Mouse (Mus musculus) retina, postnatal 7 days (tissue): Measurements from ENCODE around the gene Plekhg3.
A peak's percentile ranks its signal among the peaks of the same experiment; 100 is the strongest.

Experiments
- DNase-seq: peaks from one replicate; pipeline ENCODE4 v3.0.0-alpha.2; 2012; ENCODE audit warnings: low read depth, low spot score

Gene Plekhg3

DNA sequence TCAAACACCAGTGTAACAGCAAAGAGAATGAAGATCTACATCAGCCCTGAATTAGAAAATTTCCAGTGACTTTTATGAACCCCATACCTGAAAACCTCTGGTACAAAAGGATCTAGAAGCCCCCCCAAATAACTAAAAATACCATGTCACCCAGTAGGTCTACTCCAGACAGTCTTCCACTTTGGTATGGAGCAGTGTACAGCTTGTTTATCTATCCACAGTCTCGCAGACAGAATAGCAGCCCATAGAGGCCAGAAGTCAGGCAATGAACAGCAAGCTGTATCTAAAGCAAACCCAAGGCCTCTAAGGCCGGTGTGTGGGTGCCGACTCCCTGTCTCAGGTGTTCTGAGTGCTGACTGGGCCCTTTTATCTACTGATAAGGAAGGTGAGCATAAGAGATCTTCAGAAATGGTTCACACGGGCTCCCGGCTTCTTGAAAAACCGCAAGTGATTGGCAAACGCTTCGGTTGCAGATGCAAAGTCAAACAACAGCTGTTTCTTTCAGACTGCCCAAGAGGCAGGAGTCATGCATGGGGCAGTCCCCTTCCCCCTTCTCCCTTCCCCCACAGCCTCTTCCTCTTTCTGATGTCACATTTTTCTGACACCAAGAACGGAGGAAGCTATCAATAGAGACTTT is 3.3 kb upstream of the Plekhg3 start:
- no peak for DNase-seq

DNA sequence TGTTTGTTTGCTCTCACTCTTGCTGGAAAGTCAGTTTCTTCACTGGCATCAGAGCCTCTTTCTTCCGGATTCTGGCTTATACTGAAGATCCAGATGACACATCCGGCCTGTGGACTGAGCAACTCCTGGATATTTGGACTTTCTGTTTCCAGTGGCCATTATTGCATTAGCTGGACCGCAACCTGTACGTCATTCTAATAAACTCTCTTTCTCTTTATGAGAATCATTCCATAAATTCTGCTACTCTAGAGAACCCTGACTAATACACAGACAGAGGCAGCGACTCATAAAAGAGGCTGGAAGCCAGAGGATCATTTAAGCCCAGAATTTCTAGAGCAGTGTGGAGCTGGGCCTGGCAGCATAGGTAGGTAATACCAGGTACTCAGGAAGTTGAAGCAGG is 1.9 kb upstream of the Plekhg3 start:
- DNase-seq, result no peak

DNA sequence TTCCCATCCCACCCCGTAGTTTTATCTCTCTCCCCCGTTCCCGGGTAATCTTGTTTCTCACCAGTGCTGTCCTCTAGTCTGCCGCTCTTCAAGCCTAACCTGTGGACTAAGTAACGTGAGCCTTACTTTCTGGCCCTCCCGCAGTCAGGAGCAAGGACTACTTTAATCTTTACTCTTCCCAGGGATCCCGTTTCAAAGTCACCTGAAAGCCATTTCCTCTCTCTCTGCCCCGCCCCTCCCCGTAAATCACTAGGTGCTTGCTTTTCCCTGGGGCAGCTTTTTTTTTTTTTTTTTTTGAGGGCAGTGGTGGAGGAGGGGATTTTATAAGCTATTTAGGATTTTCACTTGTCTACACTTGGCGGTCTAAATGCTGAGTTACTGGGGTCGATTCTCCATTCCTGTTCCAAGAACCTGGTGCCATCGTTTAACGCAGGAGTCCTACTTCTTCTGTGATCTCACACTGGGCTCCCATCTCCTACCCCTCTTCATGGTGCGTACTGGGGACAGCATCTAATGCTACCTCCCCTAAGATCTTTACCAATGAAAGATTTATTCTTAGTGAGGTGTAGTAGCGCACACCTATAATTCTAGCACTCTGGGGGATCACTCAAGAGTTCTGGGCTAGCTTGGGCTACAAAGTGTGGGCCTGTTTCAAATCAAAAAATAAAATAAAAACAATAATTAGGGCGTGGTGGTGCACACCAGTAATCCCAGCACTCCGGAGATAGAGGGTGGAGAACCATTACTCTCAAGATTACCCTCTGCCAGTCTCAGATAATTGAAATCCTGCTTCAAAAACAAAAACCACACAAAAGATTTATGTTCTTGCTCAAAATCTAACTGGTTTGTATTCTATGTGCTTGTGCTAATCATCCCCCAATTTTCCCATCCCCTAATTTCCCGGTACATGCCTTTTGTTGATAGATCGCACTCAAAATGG is 1.6 kb downstream of the Plekhg3 start:
- no peak for DNase-seq

DNA sequence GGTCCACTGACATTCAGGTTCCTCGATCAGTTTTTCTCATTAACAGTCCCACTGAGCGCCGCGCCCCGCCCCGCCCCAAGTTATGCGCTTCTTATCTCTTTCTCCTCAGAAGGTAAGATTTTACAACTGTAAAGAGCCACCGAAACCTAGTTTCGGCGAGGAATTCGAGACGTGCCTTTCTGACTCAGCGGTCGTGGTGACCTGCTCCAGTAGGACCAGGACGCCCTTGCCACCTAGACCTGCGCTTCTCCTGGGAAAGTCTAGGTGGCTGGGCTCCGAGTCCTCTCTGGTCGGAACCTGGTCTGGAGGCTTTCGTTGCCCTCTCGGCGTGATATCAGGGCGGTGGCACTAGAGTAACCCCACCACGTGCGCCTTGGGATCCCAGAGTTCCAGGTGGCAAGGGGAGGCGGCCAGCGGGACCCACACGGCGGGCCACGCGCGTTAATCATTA is 2.3 kb downstream of the Plekhg3 start:
- no peak for DNase-seq

DNA sequence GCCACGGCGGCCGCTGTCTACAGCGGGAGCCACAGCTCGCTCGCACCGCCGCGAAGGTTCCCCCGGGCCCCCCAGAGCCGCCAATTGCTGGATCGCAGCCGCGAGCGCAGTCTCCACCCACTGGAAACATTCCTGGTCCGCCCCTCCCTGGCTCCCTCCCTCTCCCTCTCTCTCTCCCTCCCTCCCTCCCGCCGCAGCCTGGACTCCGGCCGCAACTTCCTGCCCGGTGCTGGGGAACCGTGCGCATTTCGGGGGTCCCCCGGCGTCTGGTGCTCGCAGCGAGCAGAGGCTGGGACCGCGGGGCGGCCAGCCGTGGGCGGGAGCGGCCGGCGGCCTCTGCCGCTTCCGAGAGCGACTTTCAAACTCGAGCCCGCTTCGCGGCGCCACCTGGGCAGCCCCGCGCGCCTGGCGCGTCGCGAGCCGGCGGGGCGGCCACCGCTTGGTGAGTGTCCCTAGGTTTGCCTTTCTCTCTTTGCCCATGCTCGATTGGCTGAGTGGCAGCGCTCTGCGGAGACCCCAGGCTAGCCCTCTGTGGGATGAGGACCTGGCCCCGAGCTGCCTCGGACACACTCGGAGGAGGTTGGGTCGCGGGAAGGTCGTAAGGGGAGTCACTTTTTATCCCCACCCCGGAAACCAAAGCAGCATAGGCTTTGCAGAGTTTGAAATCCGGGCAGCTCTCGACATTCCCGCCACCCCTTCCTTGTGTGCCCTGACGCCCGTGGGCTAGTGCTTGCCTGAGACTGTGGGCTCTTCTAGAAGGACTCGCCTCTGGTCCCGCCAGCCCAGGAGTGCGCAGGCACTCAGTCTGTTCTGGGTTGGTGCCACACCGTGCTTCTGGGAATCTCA is 2.9 kb downstream of the Plekhg3 start:
- no peak for DNase-seq

DNA sequence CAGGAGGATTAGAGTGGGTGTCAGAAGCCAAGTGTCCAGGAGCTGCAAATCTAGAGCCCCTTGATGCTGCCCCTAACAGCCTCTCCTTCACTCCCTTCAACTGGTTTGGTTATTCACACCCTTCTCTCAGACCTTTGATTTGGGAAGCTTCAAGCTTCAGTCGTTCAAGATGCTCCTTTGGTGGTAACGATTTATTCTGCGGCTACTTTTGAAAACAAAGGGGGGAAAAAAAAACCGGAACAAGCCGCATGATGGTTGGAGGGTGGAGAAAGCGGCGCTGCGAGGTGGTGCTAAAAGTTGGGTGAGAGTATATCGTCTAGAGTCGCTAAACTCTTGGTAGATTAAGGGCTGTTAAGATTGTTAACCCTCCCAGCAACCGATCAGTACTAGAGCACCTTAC is 3.5 kb downstream of the Plekhg3 start:
- DNase-seq, result no peak

DNA sequence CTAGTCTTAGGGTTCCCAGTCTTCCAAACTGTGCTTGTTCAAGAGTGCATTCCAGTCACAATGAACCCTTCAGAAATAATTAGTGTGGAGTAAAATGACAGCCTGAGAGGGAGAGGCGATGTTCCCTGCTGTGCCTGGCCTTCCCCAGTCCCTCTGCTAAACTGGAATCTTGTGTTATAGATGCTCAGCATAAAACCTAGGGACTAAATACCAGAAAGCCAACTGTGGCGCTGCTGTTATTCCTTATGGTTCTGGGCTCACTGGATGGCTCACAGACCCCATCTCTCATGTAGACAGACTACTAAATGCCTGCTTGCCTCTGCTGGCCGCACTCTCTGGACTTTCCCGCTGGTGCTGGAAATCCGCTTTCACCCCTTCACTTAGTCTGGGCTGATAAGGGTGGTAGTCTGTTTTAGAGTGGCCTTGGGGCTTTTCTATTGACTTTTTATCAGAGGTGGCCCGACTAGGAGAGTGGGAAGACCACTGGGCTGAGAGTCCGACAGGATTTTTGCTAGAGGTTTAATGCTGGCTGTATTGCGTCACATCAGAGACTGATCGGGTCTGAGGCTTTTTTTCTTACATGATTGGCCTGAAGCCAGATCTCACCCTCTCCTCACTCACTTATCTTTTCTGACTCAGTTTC is 4.1 kb downstream of the Plekhg3 start:
- no peak for DNase-seq

DNA sequence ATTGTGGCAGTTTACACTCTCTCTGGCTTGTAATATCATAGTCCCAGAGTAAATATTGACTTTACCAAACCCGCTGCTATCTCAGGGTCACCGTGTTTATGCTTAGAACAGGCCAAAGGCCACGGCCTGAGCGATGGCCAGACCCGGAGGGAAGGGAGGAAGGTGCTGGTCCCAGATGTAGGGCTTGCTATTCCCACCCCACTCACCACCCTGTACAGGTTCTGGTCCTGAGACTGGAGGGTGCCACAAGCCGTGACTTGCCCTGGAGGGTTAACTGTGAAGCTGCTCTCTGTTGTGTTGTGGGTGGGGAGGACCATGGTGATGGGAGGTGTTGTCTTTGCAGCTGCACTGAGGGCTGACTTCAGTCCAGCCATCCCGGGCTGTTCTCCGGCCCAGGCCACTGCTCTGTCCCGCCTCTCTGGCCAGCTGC is 4.8 kb downstream of the Plekhg3 start:
- DNase-seq, result no peak

DNA sequence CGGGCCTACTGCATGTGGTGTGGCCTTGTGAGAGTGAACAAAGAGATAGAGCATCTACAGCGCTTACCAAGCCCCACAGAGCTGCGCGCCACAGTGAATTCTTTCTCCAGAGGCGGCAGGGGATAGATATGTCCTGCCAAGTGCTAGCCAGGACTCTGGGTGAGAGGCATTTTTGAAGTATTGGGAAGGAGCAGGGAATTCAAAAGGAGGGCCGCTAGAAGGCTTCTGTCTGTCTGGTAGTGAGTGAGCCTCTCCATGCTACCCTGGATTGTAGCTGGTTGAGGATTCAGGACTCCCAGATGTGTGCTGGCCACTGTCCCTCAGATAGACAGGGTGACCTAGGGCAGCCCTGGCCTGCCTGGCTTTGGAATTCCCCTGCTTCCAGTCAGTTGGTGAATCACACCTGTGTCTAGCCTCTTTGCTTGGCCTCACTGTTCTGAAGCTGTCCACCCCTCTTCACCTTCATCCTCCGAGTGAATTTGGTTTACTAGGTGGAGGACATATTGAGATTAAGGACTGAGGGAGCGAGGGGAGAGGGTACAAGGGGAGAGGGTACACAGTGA is 6.0 kb downstream of the Plekhg3 start:
- DNase-seq, result no peak

DNA sequence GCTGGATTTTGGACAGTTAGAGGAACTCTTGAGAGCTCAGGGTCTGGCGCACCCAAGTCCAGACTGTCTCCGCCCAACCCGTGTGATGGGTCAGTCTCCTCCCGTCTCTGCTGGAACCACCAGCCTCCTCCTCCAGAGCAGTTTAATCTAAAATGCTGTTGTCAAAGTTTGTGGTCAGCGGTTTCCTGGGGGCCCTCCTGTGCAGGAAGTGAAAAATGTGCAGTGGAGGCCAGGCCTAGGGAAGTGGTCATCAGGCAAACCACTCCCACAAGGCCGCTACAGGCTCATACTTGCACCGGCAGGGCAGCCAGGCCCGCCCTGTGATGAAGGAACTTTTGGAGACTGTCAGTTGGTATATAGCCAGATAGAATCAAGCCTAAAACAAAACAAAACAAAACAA is 6.7 kb downstream of the Plekhg3 start:
- no peak for DNase-seq

DNA sequence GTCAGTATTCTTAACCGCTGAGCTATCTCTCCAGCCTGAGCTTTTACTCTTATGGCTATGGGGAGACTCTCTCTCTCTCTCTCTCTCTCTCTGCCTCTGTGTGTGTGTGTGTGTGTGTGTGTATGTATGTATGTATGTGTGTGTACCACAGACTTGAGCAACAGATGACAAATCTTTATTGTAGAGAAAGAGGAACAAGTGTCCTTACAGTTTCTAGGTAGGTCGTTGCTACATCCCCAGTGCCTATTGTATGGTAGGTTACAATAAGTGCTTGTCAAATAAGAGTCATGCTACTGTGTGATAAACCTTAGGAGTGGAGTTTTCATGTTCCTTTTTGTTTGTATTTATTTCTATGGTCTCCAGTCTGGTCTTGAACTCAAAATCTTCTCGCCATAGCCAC is 9.5 kb downstream of the Plekhg3 start:
- DNase-seq, result no peak

DNA sequence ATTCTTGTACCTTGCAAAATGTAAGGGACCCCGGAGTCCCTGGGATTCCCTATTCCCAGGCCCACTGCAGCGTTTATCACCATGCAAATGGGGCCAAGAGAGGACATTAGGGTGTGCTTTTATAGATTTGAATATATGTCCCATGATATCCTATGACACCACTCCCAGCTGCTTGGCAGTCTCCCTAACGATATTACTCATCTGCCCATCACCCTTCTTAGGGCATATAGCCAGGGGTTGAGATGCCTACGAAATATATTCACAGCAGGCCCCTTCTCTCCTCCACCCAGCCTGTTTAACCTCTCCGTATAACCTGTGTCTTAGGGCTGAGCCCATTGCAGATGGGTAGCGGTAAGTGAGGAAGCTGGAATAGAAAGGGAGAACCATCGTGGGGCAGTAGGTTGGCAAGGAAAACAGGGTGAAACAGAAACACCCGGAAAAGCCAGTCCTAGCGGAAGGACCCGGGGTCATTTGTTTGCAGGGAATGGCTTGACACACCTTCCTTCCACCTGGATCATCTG is 10.1 kb downstream of the Plekhg3 start:
- DNase-seq, result no peak

DNA sequence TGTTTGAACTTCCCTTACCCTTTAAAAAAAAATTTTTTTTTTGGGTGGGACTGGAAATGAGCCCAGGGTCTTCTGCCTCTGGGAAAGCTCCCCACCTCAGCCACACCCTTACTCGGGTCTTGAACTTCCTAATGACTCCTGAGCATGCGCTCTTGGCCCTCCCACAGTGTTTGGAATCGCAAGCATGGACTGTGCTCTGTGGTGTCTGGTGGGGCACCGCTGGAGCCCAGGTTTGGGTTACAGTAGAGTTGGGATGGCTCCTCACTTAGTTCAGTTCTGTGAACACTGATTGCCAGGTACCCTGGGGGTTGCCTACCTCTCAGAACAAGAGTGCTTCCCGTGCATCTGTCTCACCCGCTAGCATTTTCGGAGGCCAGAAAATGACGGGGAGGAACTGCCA is 10.8 kb downstream of the Plekhg3 start:
- no peak for DNase-seq

DNA sequence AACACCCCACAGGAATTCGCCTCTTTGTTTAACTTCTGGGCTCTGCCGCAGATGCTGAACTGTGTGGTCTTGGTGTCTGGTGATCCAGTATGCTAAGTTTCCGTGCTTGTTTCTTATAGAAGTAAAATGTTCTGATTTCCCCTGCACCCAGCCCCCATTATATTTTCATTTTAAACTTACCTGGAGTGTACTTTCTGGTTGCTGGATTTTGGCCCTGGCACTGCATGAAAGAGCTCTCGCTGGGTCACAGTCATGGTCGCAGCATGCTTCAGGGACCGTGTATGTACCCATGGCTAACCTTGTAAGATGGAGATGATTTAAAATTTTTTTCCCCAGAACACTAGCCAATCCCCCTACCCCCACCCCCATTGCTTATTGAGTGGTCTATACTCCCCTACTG is 11.2 kb downstream of the Plekhg3 start:
- DNase-seq, result no peak

DNA sequence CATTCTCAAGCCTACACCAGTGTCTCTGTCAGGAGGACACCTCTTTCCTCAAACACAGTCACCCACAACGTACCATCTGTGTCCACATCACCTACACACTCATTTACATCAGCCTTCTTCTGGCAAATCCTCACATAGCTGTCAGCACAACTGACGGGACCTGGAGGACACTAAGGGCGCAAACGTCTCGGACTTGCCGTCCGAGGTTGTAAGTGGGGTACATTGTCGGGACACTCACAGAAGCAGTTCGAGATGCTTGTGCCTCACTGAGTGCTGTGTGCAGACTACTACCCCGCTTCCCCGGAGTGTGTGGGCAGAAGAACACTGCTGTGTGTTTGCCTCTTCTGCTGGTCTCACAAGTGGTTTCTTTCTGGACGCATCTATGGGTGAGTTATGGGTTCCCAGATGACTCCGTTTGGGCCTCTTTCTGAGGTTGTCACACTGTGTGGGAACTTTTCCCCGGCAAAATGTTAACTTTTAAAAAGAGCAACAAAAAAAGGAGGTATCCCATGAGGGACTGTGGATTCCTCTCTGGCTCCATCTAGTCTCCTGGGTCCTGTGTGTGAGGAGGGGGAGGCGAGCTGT is 15.2 kb downstream of the Plekhg3 start:
- DNase-seq, result no peak

DNA sequence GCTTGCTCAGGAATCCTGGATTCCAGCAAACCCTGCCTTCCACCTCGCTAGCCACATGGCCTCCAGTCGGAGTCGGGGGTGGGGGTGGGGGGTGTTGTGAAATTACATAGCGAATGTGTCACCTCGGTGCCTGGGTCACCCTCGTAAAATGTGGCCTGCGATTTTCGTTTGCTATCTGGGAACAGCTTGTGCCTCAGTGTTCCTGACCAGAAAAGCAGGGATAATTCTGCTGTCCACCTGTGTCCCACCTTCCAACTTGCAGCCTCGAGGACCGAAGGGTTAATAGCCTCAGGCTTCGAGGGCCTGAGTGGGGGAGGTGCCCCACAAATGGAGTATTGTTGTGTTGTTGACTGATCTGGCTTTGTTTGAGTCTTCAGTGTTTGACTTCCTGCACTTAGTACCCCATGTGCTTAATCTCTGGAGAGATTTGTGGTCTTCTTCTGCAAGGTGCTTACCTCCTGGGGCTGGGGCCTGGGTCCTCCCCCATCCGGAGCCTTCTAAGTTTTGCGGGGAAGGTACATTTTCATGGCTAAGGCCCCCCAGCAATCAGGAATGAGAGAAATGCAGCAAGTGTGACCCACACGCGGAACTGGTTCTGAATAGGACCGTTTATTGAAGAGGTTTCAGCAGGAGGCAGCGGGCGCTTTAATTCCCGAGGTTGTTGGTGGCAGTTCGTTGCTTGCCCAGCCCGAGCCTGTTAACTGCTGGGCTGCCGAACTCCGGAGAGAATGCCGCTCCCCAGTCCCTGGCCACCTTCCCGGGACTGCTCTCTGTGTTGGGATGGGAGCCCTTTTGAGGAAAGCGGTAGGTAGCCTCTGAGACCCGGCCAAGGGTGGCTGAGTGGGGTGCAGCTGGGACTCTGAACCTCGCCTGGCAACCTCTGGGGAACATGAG is 15.9 kb downstream of the Plekhg3 start:
- DNase-seq, result no peak

DNA sequence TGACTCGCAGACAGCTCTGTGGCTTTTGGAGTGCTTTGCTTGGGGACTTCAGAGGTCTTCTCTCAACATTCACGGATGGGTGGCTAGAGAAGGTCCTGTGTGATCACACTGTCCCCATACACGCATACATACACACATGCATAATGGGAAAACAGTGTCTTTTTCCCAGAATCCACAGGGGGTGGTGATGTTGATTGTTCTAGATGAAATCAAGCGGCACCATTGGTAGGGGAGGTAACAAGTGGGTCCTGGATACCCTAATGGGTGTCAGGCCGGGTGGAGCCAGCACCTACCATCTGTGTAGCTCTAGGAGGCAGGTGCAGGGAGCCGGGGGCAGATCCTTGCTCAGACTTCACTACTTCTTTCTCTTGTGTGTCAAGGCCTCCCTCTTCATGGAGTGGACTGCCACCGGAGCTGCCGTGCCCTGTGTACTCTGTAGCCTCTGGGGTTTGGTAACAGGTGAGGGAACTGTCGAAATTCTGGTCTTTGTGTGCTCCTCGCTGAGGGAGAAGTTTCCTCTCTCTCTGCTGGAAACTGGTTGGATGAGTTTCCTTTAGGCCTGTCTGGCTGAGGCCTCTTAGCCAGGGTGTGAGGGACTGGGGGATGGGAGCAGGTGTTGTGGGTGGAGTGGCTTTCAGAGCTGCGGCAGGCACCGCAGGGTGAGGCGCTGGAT is 16.9 kb downstream of the Plekhg3 start:
- DNase-seq, result peak; percentile 42

DNA sequence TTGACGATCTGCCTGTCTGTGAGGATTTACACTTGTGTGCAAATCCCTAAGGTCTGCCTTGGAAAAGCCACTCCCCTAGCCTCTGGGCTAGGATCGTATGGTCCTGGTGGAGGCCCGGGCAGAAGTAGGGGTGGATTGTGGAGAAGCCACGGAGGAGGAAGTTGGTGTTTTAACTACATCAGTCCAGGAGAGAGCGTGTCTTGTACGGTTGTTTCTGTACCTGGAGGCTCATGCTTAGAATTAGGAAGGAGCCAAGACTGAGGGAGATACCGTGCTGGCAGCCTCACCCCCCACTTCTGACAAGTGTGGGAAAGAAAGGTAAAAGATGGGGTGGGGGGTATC is 17.4 kb downstream of the Plekhg3 start:
- no peak for DNase-seq

DNA sequence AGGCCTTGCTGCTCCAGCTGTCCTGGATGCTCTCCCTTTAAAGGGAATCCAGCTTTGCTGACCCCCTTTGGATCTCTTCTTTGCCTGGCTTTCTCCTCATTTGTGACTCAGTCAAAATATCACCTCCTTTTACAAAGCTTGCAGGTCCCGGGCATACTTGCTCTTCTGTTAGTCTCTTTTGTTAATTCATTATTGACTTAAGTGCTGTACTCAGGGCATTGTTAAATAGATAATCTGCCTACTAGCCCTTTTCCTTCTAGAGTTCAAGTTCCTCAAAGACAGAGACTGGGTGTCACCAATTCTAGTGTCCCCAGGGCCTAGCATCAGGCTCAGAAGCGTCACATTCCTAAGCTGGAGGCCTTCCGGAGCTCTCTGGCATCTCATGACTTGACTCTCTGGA is 18.5 kb downstream of the Plekhg3 start:
- DNase-seq, result no peak
